Mouse (Mus musculus): ENCODE results near the gene Jam3.
A peak's percentile ranks its signal among the peaks of the same experiment; 100 is the strongest.
"Not testable (repeated sequence)": the region's sequence is repeated elsewhere in the genome, so short reads cannot be mapped to it uniquely, and the experiment has no call there.

Gene Jam3

DNA sequence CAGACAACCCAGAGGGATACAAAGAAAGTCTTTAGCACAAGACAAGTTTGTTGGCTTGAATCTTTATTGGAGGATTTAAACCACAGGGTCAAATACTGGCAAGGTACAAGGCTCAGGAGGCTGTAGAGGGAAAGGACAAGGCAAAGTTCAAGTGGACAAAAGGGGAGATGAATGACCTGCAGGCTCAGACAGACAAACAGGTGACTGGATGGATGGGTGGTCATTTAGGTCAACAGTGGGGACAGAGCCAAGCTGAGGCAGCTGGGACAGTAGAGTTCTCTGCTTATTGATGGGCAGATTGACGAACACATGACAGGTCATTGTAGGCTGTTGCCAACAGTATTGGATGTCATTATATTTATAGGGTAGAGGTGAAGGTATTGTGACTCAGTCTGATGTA, 11.8 kb upstream of the Jam3 start:
- DNase-seq = no peak

DNA sequence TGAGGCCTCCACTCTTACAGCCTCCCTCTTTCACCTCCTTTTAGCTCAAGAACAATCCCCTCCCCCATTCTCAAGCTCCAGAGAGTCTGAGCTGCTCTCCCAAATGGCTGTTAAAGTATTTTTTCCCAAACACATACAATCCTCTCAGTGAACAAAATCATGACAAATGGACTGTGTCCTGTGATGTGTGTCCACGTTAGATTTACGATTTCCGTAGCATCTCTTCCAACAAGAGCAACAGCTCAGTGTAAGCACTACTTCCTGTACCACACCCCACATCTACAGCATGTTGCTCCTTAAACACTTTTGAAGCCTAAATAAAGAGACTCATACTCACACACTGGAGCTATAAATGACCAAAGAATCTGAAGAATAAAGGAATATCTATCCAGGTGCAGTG, 10.4 kb upstream of the Jam3 start:
- DNase-seq = no peak

DNA sequence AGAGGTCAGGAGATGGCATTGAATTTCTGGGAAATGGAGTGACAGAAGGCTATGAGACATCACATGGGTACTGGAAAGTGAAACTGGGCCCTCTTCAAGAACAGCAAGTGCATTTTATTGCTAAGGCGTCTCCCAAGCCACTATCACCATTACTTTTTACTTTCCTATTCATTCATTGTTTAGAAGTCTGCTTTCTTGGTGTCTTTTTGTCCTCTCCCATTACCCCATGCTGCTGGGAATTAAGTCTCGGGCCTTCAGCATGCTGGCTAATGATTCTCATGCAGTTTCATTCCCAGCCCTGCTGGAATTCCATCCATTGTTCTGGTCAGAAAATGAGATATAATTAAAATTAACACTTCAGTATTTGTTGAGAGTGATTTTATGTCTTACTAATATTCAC, 9.7 kb upstream of the Jam3 start:
- DNase-seq = no peak

DNA sequence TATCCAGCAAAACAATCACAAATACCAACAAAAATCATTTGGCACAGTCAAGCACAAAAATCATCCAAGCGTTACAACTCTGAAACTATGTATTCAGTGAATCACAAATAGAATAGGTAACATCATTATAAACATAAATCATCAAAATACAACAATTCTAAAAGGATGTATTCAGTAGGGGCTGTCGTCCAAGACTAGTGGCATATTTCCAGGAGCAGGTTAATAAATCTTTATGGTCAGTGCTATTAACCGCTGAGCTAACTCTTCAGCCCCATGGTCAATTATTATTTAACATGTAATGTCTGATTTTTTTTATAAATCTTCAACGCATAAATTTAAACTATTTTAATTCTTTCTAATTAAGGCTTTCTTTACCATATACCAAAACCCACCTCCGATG, 8.4 kb upstream of the Jam3 start:
- DNase-seq = not testable (repeated sequence)

DNA sequence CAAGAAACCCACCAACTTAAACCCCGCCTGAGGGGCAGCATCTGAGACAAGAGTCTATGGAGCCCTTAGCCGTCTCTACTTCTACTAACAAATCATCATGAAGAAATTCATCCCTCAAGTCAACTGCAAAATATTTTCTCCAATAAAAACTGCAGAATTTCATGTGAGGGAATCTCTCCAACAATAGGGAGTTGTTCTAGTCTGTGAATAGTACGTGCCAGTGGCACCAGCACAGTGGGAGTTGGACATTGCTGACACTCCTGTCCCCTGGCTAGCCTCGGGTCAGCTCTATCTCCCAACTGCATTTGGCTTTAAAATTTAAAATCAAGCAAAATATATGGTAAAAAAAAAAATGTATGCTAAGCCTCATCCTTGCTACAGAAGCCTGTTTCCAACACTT, 1.4 kb downstream of the Jam3 start:
- no peak for DNase-seq

DNA sequence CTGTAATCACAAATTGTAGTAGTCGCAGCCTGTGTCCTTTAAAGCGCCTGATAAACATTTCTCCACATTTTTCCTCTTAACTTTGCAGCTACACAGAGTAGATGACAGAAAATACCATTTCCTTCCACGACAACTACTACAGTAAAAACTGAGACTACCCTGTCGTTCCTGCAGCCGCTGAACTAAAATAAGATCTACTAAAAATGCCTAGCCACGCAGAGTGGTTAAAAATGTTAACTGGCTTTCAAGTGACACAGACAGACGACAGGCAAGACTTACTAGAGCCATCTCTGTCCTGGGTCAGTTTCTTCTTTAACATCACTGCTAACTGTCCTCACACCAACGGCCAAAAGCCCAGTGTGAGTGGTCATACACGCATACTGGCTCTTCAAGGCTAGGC, 5.4 kb downstream of the Jam3 start:
- DNase-seq = no peak

DNA sequence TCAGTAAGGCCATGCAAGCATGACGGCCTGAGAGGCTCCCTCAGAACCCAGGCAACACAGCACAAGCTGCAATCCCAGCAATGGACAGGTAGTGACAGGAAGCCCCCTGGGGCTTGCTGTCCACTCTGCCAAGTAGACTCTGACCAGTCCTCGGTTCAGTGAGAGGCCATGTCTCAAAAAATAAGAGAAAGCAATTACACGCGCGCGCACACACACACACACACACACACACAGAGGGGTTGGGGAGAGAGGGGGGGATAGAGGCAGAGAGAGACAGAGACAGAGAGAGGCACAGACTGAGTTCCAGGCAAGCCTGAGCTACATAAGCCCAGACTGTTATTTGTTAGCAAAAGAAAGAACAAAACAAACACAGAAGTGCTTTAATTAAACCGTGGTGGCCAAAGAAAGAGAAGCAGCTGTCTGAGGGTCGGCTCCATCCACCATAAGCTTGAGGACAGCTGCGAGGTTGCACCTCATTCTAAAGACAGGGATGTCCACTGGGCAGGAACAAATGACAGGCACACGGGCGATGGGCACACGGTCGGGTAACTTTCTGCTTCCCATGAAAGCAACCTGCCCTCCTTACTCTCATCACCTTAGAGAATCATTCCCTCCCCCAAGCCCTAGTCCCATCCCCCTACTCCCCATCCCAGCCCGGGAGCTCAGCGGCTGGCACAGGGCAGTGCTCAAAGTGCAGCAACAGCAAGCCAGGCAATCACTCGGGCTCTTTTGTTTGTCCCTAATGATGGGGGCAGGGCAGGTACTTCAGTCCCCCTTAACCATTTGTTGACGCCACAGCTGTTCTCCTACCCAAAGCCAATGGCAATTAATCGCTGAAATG, 6.4 kb downstream of the Jam3 start:
- no peak for DNase-seq

DNA sequence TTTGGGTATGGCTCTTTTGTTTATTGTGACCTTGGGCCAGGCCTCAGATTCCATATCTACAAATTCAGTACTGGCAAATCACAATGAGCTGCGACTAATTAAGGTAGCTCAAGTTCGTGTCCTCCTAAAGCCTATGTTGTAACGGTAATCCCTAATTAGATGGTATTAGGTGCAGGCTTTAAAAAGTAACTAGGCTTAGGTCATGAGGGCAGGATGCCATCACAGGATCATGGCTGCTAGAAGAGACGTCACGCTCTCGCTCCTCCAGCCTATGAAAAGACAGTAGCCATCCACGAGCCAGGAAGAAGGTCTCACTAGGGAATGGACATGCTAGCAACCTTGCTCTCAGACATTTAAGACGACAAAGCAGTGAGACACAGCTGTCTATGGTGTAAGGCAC, 7.3 kb downstream of the Jam3 start:
- no peak for DNase-seq

DNA sequence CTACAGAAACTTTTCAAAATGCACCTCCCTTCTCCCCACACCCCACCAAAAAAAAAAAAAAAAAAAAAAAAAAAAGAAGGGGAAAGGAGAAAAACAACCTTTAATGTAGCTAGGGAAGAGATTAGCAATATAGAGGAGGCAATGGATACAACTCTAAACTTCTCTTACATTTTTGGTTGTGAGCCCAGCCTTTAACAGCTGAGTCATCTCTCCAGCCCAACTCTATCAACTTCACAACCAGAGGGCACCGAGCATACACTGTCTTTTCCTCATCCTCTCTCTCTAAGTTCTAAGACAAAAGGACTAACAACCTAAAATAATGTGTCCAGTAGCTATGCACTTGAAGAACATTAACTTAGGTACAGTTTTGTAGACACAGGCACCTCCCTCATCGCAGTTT, 8.4 kb downstream of the Jam3 start:
- no peak for DNase-seq

DNA sequence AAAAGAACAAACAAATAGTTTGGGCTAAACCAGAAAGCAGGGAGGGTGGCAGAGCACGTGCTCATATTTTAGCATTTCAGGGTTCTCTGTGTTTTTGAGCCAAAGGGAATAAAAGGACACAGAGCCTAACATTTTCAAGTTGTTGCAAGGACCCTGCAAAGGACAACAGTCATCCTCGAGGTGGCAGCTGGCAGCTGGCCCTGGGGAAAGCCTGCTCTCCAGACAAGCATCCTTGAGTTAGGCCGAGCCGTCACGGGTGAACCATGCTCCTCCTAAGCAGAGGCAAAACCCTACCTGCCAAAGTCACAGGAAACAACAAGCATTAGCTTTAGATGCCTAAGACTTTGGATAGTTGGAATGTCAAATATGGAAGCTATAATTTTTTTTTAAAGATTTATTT, 10.2 kb downstream of the Jam3 start:
- DNase-seq = no peak

DNA sequence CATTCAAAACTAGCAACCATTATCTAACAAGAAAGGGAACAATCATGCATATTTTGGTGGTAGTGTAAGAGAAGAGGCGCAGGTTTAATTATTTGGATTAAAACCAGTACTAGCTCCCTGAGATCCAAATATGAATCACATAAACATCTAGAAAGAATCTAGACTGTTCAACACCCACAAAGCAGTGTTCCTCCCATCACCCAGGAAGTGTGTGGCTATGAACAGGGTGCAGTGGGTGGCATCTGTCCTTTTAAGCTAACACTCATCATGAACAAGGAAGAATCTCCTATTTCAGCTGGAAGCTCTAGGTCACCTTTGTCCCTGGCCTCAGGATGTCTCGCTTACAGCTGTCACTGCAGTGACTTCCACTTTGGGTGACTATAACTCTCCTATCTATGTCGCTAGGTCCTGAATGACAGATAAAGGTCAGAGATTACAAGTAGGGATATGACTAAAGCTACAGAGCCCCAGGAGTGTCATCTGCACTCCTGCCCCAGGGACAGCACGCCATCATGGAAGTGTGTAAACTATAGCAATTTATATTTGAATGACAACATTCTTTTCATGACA, 10.9 kb downstream of the Jam3 start:
- no peak for DNase-seq

DNA sequence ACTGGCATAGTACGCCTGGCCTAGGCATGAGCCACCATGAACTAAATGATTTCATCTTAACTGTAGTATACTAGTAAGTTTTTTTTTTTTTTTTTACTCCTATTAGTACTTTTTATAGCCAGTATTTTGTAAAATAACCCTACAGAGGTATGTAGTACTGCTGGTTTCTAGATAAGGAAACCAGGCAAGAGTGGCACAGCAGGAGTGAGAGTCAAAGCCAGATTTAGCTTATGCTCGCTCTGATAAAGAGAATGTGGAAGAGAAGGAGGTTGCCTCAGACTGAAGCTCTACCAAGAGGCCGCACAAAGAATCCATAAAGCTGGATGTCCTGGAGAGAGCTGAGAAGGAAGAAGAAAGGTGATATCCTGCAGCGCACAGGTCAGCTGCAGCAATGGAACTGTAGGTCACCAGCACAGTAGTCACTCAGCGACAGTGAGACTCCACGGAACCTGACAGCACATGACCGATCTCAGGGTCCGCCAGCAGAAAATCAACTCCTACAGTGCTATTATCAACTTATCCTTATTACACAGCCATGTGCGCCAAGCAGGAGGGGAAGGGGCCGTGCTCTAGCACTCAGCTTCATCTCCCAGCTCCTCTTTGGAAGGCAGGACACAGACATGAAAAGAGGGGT, 14.7 kb downstream of the Jam3 start:
- no peak for DNase-seq

DNA sequence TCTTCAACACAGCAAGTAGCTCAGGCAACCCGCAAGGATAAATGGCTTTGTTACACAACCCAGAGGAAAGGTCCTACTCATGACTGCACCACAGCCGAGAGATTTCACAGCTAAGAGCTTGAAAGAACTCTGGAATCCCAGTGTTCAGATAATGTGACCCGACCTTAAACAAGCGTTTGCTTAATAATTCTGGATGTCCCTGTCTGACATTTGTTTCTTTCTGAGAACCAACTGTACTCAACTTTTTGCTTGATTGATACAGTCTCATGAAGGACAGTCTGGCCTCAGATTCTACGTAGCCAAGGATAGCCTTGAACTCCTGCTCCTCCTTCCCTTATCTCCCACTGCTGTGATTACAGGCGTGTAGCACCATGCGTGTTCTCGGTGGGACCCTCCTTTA, 18.6 kb downstream of the Jam3 start:
- DNase-seq = no peak

DNA sequence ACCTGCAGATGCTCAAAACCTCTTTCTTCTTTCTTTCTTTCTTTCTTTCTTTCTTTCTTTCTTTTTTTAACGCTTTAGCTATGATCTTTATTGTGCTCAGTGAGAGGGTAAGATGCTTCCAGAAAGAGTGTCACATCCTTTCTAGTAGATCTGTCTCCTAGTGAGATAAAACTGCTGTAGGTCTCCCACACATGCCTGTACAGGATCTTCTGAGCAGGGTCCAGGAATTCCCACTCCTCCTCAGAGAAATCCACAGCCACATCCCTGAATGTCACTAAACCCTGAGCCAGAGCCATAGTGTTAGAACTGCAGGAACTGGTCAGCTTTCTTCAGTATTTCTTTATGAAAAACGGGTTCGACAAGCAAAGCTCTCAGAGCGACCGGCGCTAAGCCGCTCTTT, 19.8 kb downstream of the Jam3 start:
- no peak for DNase-seq

DNA sequence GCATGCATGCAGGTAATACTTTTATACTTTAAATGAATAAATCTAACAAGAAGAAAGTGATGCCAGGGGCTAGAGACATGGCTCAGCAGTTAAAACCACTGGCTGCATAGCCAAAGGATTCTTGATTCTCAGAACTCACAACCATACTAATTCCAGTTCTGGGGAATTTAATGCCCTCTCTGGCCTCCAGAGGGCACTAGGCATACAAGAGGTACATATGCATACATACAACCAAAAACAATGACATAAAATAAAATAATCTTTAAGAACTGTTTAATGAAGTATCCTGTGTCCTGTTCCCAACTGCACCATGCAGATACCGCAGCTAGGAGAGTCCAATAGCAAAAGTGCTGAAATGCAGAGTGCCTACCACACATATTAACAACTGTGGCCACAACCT, 20.8 kb downstream of the Jam3 start:
- DNase-seq = peak; percentile 61

DNA sequence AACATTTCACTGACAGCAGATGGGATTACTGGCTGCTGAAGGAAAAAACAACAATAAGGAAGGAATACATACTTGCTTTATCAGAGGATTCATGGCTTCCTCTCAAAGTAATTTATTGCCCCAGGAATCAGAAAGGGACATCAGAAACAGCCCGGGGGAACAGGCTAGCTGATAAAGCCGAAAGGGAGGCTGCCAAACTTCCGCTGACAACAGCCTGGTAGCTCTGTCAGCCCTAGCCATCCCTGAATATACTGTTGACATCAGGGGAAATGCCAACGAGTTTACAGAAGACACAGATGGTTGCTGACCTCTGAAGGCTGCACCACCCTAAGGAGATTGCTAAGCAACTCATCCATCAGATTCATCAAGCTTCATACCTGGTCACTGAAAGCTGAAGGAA, 26.6 kb downstream of the Jam3 start:
- no peak for DNase-seq

DNA sequence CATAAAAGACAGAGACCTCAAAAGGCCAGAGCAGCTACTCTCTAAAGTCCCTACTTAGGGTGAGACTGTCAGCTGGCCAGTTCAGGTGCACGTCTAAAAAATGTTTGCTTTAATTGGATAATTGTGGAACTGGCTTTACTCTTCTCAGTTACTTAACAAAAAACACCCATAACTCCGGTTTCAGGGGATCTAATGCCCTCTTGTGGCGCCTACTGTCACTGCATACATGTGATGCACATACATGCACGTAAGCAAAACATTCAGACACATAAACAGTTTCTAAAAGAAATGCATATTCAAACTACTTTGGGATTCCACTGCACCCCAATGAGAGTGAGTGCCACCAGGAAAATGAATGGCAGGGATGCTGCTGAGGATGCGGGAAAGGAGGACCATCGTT, 28.7 kb downstream of the Jam3 start:
- peak; percentile 35 for DNase-seq

DNA sequence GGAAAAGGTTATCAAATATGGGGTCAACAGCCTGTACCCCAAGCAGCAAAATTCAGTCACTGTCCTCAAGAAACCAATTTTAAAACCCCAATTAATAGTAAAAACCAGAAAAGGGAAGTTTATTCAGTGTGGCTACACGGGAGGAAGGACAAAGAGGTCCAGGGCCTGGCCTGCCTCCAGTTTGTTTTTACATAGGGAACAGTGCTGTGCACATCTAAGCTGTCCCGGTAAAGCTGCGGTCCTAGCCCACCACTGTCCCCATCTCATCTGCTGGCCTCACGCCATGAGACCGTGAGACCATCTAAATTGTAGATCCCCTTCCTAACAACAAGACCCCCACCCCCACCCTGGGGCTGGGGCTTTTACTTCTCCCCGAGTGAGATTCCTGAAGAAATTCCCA, 29.8 kb downstream of the Jam3 start:
- no peak for DNase-seq

DNA sequence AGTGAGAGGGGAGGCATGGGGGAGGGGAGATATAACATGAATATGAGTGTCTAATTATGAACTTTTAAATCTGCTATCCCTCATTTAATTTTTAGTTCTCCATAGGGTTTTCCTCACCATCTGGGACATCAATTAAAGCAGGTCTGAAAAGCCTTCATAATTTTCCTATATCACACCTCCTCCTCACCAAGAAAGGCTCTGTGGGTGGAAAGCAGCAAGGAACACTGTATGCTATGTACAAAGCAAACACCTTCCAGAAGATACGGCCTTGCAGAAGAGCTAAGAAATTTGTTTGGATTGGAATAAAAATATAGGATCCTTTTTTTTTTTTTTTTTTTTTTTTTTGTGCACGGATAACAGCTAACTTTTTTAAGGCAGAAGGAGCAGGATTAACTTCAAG, 31.3 kb downstream of the Jam3 start:
- DNase-seq = no peak

DNA sequence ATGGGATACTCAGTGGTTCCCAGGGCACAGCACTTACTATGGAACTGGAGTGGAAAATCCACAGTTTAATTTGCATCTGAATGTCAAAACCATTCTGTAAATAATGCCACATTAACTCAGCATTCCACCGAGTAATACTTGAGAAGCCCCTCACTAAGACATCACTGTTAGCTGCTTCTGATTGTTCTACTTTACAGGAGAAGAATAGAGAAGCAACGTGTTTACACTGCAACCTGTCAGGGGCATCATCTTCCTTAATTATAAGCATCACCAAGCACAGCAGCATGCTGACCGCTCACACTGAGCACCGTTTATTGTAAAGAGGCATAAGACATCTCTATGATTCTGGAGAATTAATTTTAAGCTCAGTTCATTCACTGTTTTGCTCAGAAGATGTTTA, 32.3 kb downstream of the Jam3 start:
- no peak for DNase-seq

DNA sequence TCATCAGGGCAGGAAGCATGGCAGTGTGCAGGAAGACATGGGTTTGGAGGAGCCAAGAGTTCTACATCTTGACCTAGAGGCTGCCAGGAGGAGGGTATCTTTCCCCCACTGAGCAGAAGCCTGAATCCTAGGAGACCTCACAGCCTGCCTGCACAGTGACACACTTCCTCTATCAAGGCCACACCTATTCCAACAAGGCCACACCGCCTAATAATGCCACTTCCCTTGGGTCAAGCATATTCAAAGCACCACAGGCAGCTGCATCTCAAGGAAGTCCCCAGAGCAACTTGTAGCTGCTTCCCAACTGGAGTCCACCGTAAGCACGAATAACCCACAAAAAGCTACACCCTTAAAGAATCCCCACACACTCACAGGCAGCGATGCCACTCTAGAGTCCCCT, 33.1 kb downstream of the Jam3 start:
- no peak for DNase-seq

DNA sequence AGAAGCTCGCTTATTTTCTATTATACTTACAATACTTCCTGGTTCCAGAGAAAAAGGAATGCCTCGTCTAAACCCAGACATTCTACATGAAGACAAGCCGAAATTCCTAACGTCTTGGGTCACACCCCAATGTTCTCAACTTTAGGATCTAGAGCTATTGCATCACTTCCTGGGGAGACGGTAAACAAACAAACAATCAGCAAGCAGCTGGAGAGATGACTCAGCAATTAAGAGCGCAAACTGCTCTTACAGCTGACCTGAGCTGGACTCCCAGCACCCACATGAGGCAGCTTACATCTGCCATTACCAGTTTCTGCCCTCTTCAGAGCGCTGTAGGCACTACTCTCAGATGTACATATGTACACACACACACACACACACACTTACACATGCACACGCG, 34.0 kb downstream of the Jam3 start:
- DNase-seq = no peak

DNA sequence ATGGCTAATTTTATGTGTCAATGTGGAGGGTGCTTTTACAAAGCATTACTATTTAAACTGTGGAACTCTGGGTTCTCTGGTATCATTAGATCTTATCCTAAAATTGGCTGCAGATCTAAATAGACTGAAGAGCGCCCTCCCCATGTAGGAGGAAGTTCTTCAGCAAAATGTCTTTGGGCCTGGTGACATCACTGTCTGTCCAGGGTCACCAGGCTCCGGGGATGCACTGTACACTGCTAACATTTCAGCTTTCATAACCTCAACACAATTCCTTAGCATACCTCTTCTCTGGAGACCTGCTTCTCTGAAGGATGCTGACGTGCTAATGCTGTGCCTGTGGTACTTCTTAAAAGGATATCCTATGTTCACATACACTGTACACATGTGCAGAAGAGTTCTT, 43.5 kb downstream of the Jam3 start:
- no peak for DNase-seq

DNA sequence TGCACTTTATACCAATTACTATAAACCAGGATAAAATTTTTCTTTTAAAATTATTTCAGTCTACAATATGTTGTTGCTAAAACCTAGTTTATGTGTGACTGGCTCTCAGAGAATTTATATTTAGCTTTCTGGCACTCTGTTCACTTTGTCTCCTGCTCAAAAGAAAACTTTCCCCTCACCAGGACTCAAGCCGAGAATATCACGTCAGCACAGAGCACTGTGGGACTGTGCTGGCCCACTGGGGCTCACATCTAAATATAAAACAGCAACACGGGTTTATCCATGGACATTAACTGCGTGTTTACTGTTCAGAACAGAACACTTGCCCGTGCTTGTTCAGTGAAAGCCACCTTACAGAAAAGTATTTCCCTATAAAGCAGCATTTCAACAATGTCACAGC, 44.5 kb downstream of the Jam3 start:
- no peak for DNase-seq
